Mouse (Mus musculus) neutrophil, adult 5-6 weeks (primary cell): Measurements from ENCODE around the gene Fgfr2. TPM values are rescaled to one million over a fixed set of nuclear protein-coding genes. Genes with fewer than 3 reads are reported as not detected.

Source experiments
- ATAC-seq: fragments of 151-379, 151-347 bp; 2 replicates; pipeline ENCODE4 v1.8.0; 2017; ENCODE audit warnings: mild to moderate bottlenecking, moderate TSS enrichment; ENCODE audit not compliant: insufficient number of reproducible peaks, poor library complexity, low FRiP score, severe bottlenecking; ENCODE audit errors: extremely low read depth
- total RNA-seq: library from RNA; stranded (forward); fragments of 200-1000 nt; gene quantifications from 2 replicates; pipeline ENCODE4 v1.2.3, GENCODE M21; 2017

The Fgfr2 gene
- total RNA-seq, 1 experiment from 2014 or later: not detected

GRCm38 (mm10) chr7:132802691-132803090 lies 320.5 kb downstream of the Fgfr2 start:
- no peak for ATAC-seq

GRCm38 (mm10) chr7:132802066-132802465 lies 321.1 kb downstream of the Fgfr2 start:
- no peak for ATAC-seq

GRCm38 (mm10) chr7:132801509-132801908 lies 321.6 kb downstream of the Fgfr2 start:
- no peak for ATAC-seq

- no peak for ATAC-seq
Observed at GRCm38 (mm10) chr7:132800868-132801267, 322.3 kb downstream of the Fgfr2 start.

GRCm38 (mm10) chr7:132799119-132800016 lies 323.8 kb downstream of the Fgfr2 start:
- ATAC-seq: no peak

- no peak for ATAC-seq
Observed at GRCm38 (mm10) chr7:132795141-132795540, 328.0 kb downstream of the Fgfr2 start.

GRCm38 (mm10) chr7:132793467-132793866 lies 329.7 kb downstream of the Fgfr2 start:
- ATAC-seq: no peak

GRCm38 (mm10) chr7:132790447-132791219 lies 332.5 kb downstream of the Fgfr2 start:
- no peak for ATAC-seq

GRCm38 (mm10) chr7:132788826-132789225 lies 334.3 kb downstream of the Fgfr2 start:
- ATAC-seq: no peak

- ATAC-seq: peak; percentile 21; the same call in 1 of the 2 replicates
Observed at GRCm38 (mm10) chr7:132787496-132788190, 335.5 kb downstream of the Fgfr2 start.

- no peak for ATAC-seq
Observed at GRCm38 (mm10) chr7:132787022-132787421, 336.1 kb downstream of the Fgfr2 start.

GRCm38 (mm10) chr7:132786522-132786921 lies 336.6 kb downstream of the Fgfr2 start:
- ATAC-seq: no peak

GRCm38 (mm10) chr7:132786011-132786410 lies 337.1 kb downstream of the Fgfr2 start:
- ATAC-seq: no peak

GRCm38 (mm10) chr7:132784101-132784500 lies 339.0 kb downstream of the Fgfr2 start:
- ATAC-seq: no peak

- no peak for ATAC-seq
Observed at GRCm38 (mm10) chr7:132781850-132782249, 341.3 kb downstream of the Fgfr2 start.

- ATAC-seq: no peak
Observed at GRCm38 (mm10) chr7:132781130-132781814, 341.9 kb downstream of the Fgfr2 start.

- ATAC-seq: no peak
Observed at GRCm38 (mm10) chr7:132780611-132781010, 342.5 kb downstream of the Fgfr2 start.

- no peak for ATAC-seq
Observed at GRCm38 (mm10) chr7:132778630-132779029, 344.5 kb downstream of the Fgfr2 start.
